Mouse (Mus musculus): Measurements from ENCODE around the gene Golga5.

The Golga5 gene

DNA sequence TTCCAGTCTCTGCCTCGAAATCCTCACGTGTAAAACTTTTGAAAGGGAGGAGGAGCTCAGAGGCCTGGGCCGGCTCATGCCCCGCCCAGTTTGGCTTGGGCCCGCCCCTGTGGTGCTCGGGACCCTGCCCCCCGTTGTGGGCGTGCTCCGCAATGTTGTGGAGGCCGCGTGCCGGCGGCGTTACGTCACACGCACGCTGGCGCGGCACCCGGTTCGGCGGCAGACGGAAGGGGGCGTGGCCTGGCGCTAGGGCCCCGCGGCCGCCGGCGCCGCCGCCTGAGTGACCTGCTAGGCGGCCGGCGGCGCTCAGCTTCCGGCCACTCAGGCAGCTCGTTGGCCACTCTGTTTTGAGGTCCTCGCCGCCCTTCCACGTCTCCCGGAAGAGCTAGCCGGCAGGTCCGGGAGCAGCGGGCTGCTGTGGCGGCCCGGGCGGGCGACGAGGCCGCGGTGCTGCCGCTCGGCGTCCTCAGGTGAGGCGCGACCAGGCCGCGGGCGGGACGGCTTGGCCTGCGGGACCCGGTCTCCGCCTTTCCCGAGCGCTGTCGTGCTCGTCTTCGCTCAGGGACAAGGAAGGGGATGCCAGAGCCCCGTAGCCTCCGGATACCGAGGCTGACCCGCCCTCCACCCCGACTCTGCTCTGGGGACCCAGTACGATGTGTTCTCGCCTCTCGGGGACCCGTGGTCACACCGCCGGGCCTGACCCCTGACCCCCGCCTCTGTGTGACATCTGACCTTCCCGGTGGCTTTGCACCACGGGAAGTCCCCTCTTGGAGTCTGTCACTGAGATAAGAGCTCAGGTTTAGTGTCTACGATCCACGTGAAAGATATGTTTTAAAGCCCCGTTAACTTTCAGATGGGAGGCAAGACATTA is at the start of gene Golga5:
Gene Golga5, plus strand, starts transcription at position 242 of the 871 bp plus-strand sequence.
- peak; percentile 97 for DNase-seq (ENCODE audit: low read depth, low spot score)

DNA sequence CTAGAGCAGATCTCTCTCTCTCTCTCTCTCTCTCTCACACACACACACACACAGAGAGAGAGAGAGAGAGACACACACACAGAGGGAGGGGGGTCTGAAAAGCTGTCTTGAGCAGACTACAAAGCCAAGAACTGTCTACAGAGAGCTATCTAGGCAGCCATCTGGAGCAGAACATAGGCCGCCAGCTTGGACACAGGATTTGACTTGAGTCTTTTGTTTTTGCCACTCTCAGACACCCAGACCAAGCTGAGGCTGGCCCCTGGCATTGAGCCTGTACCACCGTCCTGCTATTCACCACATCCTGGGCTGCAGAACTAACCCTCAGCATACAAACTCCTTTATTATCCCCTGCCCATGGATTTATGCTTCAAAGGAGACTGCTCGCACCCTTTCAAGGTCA is 49.4 kb upstream of the Golga5 start:
- DNase-seq (ENCODE audit: low read depth, low spot score), result no peak

DNA sequence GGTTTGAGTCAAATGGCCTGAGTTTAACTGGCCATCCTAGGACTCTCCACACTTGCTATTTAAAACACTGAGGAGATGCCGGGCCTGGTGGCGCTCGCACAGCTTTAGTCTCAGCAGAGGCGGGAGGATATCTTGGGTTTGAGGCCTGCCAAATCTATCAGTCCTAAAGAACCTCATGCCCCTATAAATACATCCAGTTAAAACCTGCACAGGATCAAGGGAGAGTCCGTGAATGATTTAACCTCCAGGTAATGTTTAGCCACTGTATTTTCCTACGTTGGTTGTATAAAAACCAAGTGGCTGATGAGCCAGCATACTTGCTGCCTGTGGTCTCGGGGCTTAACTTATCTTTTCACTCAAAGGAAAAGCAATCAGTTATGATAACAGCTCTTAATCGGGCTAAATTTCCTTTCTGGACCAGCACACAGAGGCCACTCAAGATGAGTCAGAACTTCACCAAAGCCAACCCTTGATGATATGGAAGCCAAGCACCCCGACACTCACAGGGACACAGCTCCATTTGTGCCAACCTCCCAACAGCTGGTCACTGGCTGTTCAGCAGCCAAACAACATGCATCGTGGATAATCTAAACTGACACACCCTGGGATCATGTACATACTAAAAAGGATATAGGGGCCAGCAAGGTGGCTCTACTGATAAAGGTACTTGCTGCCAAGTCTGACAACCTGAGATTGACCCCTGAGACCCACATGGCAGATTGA is 48.6 kb upstream of the Golga5 start:
- no peak for DNase-seq (ENCODE audit: low read depth, low spot score)

DNA sequence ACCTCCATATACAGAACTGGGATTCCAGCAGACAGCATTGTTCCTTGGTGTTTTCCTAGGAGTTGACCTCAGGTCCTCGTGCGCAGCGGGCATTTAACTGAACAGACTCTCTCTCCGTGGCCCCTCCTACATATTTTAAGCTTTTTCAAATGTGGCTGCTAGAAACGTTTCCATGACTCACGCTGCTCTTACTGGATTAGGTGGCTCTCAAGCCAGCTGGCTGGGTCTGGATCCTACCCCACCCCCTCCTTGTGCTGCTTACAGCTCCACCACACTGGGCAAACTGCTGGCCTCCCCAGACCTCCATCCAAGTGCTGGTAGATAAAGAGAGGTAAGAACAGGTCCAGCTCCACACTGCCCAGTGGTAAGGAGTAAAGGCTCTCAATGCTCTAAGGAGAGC is 46.9 kb upstream of the Golga5 start:
- peak; percentile 56 for DNase-seq (ENCODE audit: low read depth, low spot score)

DNA sequence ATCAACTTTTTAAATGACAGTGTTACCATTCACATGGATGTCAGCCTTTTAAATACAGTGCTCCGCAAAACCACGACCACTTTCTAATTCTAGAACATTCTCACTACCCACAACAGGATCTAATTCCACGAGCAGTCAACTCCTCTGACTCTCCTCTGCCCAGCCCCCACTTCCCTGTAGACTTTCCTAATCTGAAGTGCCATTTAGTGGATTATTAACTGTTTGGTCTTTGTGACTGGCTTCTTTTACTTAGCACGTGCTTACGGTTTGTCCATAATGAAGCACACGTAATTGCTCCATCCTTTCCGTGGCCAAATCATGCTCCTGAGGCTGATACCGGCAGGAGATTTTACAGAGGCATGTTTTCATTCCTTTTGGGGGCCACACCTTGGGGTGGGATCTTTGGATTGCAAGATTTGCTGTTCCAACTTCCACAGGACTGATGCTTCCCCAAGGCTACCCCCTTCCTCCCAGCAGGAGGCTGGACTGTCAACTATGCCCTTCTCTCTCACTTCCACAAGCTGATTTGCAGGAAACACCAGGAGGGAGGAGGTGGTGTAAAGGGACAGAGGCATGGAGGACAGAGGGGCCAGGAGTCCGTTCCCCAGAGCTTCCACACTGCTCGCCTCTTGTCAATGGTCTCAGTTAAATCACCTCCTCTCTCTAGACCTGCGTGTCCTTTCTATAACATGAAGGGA is 46.2 kb upstream of the Golga5 start:
- no peak for DNase-seq (ENCODE audit: low read depth, low spot score)

DNA sequence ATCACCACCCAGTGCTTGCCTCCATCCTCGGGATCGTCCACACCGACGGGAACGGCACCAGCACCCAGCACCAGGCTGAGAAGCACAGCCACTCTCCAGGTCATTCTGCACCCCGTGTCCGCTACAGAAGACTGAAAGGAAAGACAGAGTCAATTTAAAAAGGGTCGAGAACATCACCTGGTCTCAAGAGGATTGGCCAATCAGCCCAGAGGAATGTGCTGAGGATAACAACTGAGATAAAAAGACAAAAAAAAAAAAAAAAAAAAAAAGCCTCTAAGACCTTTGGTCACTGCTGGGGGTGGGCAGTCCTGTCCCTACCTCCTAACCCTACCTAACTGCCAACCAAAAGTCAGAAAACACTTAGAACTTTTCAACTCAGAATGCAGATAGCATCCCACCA is 45.3 kb upstream of the Golga5 start:
- no peak for DNase-seq (ENCODE audit: low read depth, low spot score)

DNA sequence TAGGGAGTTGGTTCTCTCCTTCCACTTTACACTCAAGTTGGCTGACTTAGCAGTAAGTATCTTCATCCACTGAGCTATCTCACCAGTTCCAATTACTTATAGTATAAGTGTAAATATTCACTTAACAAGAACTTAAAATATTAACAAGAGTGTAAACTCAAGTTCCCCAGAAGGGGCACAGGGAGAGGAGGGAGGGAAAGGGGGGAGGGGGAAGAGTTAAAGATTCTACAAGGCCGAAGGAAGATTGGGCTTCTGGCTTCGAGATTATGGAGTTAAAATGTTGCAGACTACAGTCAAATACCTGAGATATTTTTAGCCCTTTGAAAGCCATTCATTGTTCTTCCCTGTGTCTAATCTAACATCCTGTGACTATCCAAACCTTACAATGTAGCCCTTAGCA is 44.5 kb upstream of the Golga5 start:
- DNase-seq (ENCODE audit: low read depth, low spot score), result no peak

DNA sequence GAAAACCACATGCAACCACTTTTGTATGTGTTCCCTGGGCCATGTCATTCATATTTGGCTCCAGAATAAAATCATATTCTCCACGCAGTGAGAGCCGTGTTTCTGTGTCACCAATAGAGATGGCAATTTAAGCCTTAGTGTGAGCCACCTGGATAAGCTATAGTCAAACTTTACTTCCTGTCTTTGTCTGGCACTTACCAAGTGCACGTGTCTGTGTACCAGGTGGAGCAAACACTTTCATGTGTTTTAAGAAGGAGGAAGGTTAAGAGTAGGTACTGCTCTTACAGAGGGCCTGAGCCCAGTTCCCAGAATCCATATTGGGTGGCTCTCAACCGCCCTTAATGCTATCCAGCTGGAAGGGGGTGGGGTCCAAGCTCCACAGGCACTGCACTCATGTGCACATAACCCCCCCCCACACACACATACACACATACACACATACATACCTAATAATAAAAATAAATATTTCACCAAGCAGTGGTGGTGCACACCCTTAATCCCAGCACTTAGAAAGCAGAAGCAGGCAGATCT is 43.8 kb upstream of the Golga5 start:
- no peak for DNase-seq (ENCODE audit: low read depth, low spot score)

DNA sequence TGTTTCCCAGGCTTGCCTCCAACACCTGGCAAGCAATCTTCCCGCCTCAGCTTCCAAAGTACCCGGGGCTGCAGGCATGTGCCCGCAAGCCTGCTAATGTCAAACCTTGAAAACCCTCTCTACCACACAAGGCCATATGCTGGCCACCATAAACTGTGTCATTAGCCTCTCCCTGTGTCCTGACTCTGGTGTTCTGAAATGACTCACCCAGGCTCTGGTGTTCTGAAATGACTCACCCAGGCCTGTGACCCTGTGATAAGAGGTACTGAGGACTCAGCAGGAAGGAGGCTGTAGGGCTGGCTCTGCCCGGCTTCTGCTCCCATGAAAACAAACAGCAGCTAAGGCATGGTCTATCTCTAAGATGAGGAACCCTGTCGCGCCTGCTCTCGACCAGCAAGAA is 42.6 kb upstream of the Golga5 start:
- DNase-seq (ENCODE audit: low read depth, low spot score), result no peak

DNA sequence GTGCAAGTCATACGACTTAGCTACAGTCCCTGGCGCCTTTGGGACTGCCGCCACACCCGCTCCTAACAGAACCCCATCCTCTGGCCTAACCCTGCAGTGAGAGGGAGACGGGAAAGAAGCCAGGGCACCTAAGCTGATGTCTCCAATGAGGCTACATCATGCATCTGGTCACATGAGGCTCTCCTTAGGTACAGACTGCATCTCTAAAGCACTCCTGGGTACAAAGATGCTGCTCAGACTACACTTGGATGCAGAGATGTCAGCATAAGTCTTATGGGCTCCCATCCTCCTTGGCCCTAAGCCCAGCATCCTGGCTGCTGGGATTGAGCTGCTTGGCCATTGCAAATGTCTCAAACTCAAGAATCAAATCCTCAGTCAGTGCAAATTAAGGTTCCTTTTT is 39.3 kb upstream of the Golga5 start:
- DNase-seq (ENCODE audit: low read depth, low spot score), result no peak

DNA sequence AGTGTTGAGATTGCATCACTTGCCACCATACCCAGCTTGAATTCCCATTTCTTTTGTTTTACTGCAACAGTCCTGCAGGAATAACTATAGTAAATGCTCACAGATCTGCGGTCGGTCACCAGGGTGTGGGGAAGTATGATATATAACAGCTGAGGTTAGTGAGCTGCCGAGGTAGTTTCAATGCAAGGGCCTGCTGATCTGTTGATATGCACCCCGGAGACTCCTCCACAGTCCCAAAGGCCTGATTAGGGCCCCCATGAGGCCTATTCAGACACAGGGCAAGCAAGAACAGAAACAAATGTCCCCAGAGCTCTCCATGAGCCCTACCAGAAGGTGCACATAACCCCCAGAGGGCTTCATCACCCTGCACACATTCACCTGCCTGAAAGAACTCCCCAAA is 38.7 kb upstream of the Golga5 start:
- no peak for DNase-seq (ENCODE audit: low read depth, low spot score)

DNA sequence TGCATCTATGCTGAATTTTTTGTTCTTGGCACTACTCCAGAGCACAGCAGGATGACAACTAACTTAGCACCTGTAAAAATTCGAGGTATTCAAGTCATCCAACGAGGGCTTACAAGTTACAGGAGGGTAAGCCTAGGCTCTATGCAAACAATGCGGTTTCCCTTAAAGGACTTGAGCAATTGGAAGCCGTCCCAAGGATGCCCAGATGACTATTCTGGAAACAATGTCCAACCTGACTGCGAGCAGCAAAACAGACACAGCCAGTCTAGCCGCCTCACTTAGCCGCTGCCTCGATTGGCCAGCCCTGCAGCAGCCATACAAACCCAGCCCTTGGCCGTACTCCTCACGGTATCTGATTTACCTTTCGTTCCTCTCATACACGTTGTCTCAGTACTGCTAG is 36.7 kb upstream of the Golga5 start:
- no peak for DNase-seq (ENCODE audit: low read depth, low spot score)

DNA sequence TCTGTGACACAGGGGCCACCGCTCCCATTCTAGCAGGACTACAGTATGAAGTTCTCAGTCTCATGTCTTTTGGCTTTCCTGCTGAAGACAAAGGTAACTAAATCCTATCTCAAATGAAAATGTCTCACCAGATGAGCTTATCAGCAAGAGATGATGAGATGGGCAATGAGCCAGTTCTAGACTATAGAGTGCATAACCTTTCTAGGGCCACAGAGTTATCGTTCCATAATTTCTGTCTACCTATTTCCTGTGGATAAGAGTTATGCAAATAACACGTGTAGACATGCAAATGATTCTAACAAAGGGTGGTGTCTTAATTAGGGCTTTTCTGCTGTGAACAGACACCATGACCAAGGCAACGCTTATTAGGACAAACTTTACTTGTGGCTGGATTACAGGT is 34.8 kb upstream of the Golga5 start:
- DNase-seq (ENCODE audit: low read depth, low spot score), result no peak

DNA sequence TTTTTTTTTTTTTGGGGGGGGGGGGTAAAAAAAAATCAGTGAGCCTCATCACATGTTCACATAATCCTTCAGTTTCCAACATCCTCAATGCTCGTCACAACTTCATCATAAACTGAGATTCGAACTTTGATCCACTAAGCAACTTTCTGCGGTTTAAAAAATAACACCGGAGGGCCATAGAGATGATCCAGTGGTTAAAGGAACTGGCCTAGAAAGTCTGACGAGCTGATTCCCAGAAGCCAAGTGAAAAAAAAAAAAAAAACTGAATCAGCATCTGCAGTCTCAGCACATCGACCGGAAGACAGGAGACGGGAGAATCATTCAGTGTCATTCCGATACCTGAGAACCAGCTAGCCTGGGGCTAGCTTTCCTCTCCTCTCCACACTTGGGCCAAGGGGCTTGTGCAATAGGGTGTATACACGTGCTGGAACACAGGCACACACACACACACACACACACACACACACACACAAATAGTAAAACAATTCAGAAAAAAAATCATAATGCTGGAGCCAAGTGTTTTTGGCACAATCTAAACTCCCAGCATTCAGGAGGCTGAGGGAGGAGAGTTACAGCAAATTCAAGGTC is 31.9 kb upstream of the Golga5 start:
- peak; percentile 54 for DNase-seq (ENCODE audit: low read depth, low spot score)

DNA sequence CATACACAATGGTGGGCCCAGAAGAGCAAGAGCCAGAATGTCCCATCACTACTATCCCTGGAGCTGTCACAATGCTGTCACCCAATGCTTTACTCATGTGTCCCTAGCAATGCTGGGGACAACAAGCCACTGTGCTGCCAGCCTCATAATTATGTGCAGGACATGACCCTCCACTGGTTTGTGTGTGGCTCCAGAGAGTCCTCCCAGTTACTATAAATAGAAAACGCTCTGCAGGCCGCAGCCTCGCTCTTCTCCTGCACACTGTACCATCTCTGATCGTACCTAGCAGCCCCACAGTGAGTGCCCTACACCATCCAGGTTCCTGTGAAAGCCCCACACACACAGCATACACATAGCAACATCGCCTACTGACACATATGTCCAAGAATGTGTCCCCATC is 31.0 kb upstream of the Golga5 start:
- no peak for DNase-seq (ENCODE audit: low read depth, low spot score)

DNA sequence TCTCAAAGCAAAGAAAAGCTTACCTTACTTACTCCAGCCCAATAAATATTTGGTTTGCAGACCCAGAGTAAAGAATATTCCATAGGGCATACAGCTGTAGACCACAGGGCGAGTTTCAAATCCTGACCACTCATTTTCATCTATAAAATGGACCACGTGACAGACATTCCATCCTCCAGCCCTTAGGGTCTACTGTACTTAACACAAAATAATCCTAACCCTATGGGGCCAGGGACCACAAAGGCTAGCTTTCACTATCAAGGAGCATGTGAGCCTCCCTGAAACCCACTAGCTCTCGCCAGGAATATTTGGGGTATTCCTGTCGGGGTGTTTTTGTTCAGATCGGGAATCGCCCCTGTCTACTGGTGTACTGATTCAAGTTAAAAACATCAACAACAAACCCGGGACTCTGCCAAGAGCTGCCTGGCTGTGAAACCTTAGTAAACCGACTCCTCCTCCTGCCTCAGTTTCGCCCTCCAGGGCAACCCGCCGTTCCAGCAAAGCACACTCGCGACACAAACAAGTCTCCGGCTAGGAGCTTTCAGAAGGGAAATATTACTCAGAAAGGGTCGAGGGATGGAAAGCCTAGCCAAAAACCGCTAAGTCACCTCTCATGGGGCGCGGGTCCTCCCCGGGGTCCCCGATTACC is 29.8 kb upstream of the Golga5 start:
- DNase-seq (ENCODE audit: low read depth, low spot score), result no peak

DNA sequence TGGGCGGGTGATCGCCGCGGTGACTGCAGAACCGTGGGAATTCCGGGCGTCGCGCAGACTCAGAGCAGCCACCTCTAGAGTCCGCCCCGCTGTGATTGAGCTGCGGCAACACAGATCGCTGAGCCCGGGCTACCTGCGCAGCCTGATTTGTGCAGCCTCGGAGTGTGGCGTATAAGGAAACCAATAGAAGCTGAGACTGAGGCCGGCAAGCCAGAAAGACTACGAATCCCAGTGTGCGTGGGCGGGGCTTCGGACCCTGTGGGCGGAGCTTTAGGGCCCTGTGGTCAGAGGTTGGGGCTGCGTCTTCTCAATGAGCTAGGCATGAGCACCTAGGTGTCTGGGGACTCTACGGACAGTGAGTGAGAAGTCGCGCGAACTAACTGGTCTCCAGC is 29.3 kb upstream of the Golga5 start, which contains the start of gene Lgmn:
Gene Lgmn, minus strand, starts transcription at position 182 of the 392 bp plus-strand sequence.
- DNase-seq (ENCODE audit: low read depth, low spot score), result peak; percentile 95

DNA sequence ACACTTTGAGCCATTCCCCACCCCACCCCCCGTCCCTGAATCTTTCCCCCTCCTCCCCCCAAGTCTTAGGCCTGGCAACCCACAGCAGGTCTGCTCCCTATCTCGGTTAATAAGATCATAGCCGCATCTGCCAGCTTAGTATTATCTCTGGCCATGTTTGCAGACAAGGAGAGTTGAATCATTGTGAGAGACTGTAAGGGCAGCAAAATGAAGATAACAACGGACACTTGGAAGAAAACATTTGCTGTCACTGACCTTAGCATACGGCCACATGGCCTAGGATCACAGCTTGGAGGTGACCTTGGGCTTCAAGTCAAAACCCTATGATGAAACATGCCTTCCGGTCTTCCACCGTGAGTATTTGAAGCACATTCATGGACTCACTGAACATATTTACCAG is 28.4 kb upstream of the Golga5 start:
- no peak for DNase-seq (ENCODE audit: low read depth, low spot score)

DNA sequence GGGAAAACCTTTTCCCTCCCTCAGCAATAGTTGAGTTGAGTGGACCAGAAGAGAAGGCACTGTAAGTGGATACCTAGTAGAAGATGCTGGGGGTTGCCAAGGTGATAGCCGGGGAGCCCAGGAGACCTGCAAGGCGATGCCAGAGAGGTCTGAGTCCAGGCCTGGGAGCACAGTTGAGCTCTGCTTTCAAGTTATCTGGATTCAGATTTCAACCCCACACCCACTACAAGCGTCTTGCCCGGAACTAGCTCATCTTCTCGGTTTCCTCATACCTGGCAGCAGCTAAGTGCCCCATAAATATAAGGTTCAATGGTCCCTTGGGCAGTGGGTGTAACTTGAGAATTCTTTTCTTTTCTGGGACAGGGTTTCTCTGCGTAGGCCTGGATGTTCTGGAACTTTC is 27.8 kb upstream of the Golga5 start:
- DNase-seq (ENCODE audit: low read depth, low spot score), result peak; percentile 79

DNA sequence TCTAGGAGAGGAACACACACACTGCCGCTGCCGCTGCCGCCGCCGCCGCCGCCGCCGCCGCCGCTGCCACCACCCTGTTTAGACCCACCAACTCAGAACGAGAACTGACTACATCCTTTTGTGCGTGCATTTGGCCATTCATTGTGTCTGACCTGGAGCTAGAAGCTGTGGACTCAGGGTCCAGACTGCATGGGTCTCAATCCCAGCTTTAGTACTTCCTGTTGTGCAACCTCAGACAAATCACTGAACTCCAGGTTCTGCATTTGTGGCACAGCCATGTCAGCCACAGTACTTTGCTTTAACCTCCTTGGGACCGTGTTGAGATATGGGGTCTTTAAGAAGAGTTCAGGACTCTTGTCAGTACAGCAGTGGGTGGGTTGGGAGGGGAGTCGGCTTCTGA is 26.3 kb upstream of the Golga5 start:
- DNase-seq (ENCODE audit: low read depth, low spot score), result no peak

DNA sequence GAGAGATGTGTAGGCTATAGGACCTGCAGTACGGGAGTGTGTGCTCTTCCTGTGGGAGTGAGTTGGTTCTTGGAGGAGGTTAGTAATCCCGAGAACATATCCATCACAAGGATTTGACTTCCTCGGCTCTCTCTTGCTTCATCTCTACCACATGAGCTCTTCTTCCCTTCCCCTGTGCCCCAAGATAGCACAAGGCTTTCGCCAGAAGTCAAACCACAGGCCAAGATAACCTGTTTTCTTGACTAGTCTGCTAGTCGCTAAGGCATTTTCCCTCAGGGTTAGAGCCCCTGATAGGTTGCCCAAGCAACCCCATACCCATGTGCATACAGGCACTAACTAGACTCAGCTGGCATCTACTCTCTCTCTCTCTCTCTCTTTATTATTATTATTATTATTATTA is 25.3 kb upstream of the Golga5 start:
- no peak for DNase-seq (ENCODE audit: low read depth, low spot score)

All from skeletal muscle tissue, adult 2 months (tissue).